Mouse (Mus musculus) CH12.LX (cell line): Measurements from ENCODE around the gene Ost4.
A peak's percentile ranks its signal among the peaks of the same experiment; 100 is the strongest.

Experiments
- BHLHE40 ChIP-seq: IDR thresholded peaks from 2 replicates; pipeline ENCODE4 v1.6.1; 2011; ENCODE audit warnings: mild to moderate bottlenecking, low read depth, low read length, improper control_type of control experiment
- CTCF ChIP-seq, 2 experiments: IDR thresholded peaks in 1 of 2; conservative IDR thresholded peaks in 1 of 2; 2 replicates each; pipeline ENCODE4 v1.5.1; 2011 to 2012; ENCODE audit warnings: low read depth in 2 of 2, low read length in 2 of 2, improper control_type of control experiment in 1 of 2, inconsistent platforms in 1 of 2, mild to moderate bottlenecking in 1 of 2, moderate library complexity in 1 of 2
- EP300 ChIP-seq: IDR thresholded peaks from 2 replicates; pipeline ENCODE4 v1.6.1; 2011; ENCODE audit warnings: low read length, improper control_type of control experiment
- MAFK ChIP-seq: IDR thresholded peaks from 2 replicates; pipeline ENCODE4 v1.6.1; 2011; ENCODE audit warnings: low read length, improper control_type of control experiment; ENCODE audit not compliant: insufficient replicate concordance
- MAZ ChIP-seq: IDR thresholded peaks from 2 replicates; pipeline ENCODE4 v1.6.1; 2012; ENCODE audit warnings: low read depth, mild to moderate bottlenecking, inconsistent platforms, low read length, improper control_type of control experiment, moderate library complexity
- MXI1 ChIP-seq: IDR thresholded peaks from 2 replicates; pipeline ENCODE4 v1.6.1; 2011; ENCODE audit warnings: mild to moderate bottlenecking, low read depth, low read length, improper control_type of control experiment
- POLR2A ChIP-seq: IDR thresholded peaks from 2 replicates; pipeline ENCODE4 v1.6.1; 2011; ENCODE audit warnings: low read depth, mild to moderate bottlenecking, improper control_type of control experiment, low read length
- RAD21 ChIP-seq: IDR thresholded peaks from 2 replicates; pipeline ENCODE4 v1.6.1; 2011; ENCODE audit warnings: low read depth, mild to moderate bottlenecking, low read length, improper control_type of control experiment, moderate library complexity

- 0 out of 2 replicates have a peak, but pooled peaks have one; percentile 50 for TF ChIP-seq MAZ
- peak; percentile 44; the same call in 1 of the 2 replicates for TF ChIP-seq POLR2A
- TF ChIP-seq CTCF (conservative IDR thresholded peaks at IDR 0.05 in 1 of 2, IDR thresholded peaks at IDR 0.05 in 1 of 2; ENCODE audit: low read depth in 2 of 2, low read length in 2 of 2) = peak; percentile 54 to 81; a peak in 3 of 4 replicates
- TF ChIP-seq MAFK = no peak
- 0 out of 2 replicates have a peak, but pooled peaks have one; percentile 29 for TF ChIP-seq MXI1
- peak; percentile 85 for TF ChIP-seq BHLHE40
- no peak for TF ChIP-seq EP300
- TF ChIP-seq RAD21 = no peak; the same call in none of the 2 replicates
These were observed 13.9 kb upstream of the Ost4 start, which contains the start of gene Khk for GRCm38 (mm10) chr5:30921256-30922033.
